Mouse (Mus musculus): ENCODE results near the gene Cdhr5.

Gene Cdhr5

GRCm38 (mm10) chr7:141222696-141223215, 53.8 kb downstream of the Cdhr5 start:
- no peak for DNase-seq (ENCODE audit: low read depth, low spot score)

DNA sequence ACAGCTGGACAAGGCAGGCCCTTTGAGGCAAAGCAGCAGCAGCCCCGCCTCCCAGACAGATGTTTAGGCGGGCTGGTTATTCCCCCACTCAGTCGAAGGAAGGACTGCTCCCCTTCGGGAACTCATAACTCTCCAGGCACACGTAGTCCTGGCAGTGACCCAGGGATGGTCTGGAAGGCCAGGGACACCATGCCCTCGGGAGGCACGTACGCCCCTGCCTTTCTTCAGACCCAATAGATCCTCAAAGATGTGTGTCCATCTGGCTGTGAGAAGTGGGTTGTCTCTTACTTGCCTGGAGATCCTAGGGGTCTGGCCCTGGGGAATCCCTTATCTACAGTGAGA, 54.5 kb downstream of the Cdhr5 start:
- no peak for DNase-seq (ENCODE audit: low read depth, low spot score)

GRCm38 (mm10) chr7:141221249-141222125, 55.1 kb downstream of the Cdhr5 start:
- DNase-seq (ENCODE audit: low read depth, low spot score): peak; percentile 99

GRCm38 (mm10) chr7:141220377-141220776, 56.2 kb downstream of the Cdhr5 start:
- DNase-seq (ENCODE audit: low read depth, low spot score): no peak

DNA sequence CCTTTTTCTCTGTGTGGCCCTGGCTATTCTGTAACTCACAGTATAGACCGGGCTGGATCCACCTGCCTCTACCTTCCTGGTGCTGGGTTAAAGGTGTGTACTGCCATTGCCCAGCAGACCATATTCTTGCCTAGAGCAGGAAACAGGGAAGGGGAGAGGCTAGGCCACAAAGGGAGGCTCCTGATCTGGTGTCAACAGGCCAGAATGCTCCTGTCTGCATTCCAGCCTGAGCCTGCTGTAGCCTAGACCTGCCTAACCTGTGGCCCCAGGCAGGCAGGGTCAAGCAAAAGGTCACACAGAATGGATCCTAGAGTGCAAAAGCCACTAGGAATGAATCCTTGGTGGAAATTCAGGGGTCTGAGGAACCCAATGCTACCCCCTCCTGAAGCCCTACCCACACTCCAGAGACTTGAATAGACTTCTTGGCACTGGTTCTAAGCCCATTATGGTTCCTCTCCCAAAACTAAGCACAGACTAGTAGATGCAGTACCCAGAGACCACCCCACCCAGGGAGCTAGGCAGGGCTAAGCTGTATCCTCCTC, 57.0 kb downstream of the Cdhr5 start:
- DNase-seq (ENCODE audit: low read depth, low spot score): peak; percentile 62
